Mouse (Mus musculus) embryo, embryonic 9.5 days (tissue): ENCODE data around the gene Trap1a.
"Not testable (repeated sequence)": the region's sequence is repeated elsewhere in the genome, so short reads cannot be mapped to it uniquely, and the experiment has no call there.

ENCODE experiments used
- DNase-seq: peaks from one replicate; pipeline ENCODE4 v3.0.0-alpha.2; 2017; ENCODE audit errors: extremely low spot score

Gene Trap1a

DNA sequence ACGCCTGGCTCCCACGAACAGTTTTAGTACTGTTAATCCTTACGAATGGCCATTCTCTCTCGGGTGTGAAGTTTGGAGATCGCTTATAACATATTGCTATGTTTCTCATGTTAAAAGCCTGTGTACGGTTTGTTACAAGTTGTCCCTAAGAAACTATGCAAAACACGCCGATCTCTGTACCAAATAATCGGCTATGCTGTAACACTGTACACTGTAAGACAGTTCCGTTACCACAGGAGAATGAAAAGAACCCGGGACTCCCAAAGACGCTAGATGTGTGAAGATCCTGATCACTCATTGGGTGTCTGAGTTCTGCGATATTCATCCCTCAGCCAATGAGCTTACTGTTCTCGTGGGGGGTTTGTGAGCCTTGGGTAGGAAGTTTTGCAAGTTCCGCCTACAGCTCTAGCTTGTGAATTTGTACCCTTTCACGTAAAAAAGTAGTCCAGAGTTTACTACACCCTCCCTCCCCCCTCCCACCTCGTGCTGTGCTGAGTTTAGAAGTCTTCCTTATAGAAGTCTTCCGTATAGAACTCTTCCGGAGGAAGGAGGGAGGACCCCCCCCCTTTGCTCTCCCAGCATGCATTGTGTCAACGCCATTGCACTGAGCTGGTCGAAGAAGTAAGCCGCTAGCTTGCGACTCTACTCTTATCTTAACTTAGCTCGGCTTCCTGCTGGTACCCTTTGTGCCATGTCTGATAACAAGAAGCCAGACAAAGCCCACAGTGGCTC, at the start of gene Trap1a:
TSS of gene Trap1a (plus strand) at position 421 of the 732 bp plus-strand sequence.
- no peak for DNase-seq

DNA sequence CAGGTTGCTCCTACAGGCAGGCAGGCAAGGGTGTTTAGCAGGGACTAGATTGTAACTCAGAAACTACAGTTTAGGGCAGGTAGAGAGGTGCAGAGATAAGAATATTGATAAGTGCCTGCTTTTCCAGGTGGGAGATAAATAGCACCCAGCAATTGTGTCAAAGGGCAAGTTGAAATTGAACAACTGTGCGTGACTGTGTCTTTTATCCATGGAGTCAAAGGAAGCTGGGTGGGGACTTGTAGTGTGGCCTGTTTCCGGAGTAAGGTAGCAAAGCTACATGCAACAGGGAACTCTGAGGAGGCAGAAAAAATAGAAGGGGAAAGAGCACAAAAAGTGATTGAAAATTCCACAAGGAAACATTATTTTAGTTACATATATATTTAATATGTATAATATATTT, 40.4 kb upstream of the Trap1a start:
- DNase-seq, result no peak

DNA sequence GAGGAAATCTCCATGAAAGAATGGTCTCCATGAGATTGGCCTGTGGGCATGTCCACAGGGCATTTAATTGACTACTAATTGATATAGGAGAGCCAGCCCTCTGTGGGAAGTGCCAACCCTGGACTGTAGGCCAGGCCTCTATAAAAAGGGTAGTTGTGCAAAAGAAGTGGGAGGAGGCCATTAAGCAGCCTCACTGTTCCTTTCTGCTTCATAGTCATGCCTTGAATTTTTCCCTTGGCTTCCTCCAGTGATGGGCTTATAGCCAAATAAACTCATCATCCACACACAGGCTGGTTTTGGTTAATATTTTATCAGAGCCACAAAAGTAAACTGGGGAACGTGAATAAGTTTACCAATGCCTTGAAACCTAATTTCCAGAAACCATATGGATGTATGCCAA, 38.2 kb upstream of the Trap1a start:
- no peak for DNase-seq

DNA sequence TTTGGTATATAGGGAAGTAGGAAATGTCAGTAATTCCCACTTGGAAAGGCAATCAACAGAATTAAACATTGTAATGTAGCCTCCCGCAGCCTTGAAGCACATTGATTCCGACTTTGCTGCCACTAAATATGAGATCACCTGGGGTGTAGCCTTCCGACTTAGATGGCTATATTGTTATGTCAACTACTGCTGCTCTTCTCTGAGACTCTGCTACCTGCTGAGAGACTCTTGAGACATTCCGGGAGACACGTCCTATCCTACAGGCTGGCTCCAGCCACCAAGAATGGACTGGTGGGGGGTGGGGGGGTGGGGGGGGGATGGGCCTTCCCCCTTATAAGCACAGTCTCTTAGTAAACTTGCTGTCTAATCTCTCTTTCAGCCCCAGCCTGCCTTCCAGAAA, 16.1 kb upstream of the Trap1a start:
- DNase-seq, result not testable (repeated sequence)

DNA sequence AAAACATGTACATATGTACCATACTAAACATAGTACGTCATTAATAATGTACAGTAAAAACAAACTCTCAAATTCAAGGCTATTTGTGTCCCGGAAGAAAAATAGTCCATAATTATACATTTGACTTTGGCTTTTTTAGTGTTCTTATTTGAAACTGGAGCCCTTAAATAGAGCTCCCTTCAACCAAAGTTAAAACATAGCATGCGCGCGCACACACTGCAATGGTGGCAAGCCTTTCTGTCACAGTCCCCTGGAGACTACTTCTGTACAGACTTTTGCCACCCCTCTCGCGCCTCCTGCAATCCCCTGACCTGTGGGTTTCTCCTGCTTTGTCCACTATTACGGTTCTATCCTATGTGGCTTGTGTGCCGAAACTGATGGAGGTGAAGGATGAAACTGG, 900 bp upstream of the Trap1a start:
- DNase-seq, result no peak

DNA sequence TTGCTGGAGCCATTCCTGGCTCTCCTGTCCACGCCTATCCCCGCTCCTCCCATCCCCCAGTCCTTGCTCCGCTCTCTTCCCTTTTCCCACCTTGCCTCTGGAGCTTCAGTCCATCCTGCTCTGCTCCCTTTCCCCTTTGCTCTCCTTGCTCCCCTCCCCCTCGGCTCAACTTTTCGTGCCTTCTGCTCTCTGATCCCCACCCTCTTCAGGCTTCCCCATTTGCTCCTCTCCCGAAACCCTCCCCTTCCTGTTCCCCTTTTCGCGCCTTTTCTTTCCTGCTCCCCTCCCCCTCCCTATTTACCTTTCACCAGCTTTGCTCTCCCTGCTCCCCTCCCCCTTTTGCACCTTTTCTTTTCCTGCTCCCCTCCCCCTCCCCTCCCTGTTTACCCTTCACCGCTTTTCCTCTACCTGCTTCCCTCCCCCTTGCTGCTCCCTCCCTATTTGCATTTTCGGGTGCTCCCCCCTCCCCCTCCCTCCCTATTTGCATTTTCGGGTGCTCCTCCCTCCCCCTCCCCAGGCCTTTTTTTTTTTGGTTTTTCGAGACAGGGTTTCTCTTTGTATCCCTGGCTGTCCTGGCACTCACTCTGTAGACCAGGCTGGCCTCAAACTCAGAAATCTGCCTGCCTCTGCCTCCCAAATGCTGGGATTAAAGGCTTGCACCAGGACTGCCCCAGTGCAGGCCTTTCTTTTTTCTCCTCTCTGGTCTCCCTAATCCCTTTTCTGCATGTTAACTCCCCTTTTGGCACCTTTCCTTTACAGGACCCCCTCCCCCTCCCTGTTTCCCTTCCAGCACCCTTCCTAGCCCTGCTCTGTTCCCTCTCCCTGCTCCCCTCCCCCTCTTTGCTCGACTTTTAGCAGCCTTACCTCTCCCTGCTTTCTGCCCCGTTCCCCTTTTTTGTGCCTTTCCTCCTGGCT, 1.3 kb downstream of the Trap1a start:
- DNase-seq, result no peak

DNA sequence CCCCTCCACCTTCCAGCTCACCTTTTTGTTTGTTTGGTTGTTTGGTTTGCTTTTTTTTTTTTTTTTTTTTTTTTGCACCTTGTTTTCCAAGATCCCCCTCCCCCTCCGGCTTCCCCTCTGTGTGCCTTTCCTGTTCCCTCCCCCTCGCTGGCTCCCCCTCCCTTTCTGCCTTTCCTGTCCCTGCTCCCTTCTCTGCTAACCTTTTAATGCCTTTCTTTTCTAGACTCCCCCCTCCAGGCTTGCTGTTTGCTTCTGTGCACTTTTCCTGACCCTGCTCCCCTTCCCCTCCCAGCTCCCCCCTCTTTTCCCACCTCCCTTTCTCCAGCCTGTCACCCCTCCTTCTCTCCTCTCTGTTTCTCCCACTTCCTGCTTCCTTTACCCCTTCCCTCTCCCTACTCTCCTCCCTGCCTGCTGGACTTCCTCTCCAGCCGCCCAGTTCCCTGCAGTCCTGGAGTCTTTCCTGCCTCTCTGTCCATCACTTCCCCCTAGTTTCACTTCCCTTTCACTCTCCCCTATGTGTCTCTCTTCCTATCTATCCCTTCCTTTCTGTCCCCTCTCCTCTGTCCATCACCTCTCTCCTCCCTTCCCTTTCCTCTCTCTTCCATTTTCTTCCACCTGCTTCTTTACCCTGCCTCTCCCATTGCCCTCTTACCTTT, 2.1 kb downstream of the Trap1a start:
- DNase-seq, result no peak

DNA sequence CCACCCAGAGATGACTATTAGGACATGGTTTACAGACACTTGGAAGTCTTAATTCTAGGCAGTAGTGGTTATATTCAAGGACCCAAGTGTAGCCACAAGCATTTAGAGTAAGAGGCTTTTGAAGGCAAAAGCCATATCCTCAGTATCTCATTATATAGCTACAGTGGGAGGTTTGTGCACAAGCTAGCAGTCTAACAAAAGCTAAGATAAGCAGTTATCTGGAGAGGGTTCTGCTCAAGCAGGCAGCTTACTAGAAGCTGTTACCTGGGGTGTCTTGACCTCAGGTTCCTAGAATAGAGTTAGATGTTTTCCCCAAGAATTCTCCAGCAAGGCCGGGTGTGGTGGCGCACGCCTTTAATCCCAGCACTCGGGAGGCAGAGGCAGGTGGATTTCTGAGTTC, 6.1 kb downstream of the Trap1a start:
- no peak for DNase-seq

DNA sequence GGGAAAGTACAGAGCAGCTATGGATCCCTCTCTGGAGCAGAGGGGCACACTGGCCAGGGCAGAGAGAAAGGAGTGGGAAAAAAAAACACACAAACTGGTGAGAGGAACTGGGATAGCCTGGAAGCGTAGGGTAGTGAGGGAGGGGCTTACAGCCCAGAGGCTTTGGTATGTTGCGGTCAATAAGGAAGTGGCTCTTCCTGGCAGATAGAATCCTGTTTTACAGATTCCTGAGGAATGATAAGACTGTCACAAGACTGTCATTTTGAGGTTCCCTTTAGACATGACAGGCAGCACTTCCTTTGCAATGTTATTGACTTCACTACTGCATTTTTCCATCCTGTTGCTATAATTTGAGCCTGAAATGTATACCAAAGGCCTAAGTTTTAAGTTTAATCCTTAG, 7.7 kb downstream of the Trap1a start:
- DNase-seq, result no peak

DNA sequence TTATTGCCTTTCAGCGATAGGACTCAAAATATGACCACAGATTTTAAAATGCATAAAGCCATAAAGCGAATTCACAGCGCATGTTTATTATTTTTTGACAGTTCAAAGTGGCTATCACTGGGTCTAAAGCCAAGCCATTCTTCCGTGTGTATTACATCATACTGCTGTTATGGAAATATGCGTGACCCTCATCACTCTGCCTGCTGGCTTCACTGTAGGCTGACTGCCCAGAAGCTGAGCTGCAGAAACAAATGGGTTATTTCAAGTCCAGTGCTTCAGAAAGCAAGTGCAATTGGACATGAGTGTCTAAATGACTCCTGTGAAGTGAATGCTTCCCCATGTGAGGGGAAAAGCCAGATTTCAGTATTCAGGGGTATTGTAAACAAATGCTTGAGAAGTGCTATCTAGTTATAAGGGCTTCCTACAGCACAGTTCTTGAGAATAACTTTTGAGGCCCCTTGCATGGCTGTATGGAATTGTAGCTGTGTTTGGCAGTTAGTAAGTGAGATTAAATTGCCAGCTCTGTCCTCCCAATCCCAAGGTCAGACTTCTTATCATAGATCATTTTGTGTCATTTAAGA, 18.8 kb downstream of the Trap1a start:
- no peak for DNase-seq

DNA sequence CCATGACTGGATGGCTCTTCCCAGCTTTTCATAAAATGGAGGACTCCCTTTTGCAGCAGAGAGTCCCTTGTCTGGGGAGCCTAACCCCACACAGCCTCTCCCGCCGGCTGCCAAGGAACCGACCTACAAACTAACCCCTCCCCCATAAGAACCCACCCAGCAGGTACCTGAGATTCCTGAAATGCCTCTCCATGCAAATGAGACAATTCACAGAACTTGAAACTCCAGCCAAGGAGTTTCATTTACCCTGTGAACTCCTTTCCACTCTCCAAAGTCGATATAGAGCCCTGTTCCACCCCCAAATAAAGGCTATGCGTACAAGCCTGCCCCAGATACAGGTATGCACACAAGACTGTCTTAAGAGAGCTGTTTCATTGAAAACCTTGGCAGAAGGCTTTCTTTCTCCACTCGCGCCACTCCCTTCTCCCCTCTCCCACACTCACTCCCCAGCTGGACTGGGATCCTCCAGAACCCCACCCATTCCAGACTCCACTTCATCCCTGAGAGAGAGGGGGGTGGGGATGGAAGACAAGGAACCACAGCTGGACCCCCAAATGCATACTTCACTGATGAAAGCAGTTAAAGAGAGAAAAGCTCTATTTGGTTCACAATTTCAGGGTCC, 24.3 kb downstream of the Trap1a start:
- DNase-seq, result no peak

DNA sequence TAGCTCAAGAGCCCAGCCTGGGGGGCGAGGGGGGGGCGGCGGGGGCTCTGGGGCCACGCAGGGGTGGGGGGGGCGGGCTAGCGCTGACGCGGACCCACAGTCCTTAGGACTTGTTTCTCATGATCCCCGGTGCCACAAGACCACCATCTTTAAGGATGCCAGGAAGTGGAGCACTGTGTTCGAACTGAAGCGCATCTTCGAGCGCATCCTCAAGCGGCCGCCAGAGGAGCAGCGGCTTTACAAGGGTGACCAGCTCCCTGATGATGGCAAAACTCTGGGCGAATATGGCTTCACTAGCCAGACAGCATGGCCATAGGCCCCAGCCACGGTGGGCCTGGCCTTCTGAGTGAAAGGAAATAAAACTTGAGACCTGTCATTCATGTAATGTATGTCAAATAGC, 24.9 kb downstream of the Trap1a start:
- DNase-seq, result no peak

DNA sequence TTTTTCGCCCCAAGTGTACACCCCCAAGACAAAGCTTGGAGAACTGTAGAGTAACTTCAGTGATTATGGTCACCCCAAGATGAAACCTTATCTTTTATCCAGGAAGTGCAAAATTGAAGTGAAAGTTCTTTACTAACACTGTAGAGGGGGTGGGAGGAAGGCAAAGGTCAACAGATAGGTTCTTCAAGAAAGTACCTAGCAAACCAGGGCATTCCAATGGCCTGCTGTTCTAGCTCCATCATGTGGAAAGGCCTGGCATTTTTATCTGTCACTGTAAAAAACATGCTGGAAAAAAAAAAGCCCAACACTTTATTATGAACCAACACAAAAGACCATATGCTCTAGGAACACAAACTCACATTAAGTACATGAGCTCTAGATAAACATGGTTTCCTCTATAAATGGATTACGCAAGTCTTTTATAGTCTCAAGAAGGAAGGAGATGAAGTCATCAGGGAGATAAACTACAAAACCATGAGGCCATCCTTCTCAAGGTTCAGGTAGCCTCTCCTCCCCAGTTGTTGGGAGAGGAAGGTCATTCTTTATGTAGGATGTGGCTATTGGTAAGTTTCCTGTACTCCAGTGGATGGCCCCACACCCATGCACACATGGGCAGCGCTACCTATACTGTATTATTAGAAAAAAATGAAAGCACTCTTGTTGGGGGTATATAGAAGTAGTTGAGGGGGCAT, 33.5 kb downstream of the Trap1a start:
- DNase-seq, result no peak

DNA sequence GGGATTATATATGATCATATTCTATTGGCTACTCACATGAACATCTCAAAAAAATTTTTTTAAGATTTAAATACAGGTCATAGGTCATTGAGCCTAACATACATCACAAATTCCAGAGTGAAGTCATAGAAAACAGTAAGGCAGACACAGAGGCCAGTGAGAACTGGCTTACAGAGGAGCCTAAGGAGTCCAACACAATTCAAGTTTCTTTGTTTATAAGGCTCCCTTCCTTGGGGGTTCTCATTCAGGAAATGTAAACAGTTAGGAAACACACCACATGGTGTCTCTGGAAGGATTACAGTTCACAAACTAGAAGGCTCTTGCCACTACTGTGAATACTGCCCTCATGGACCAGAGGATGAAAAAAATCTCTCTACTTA, 34.0 kb downstream of the Trap1a start:
- no peak for DNase-seq

DNA sequence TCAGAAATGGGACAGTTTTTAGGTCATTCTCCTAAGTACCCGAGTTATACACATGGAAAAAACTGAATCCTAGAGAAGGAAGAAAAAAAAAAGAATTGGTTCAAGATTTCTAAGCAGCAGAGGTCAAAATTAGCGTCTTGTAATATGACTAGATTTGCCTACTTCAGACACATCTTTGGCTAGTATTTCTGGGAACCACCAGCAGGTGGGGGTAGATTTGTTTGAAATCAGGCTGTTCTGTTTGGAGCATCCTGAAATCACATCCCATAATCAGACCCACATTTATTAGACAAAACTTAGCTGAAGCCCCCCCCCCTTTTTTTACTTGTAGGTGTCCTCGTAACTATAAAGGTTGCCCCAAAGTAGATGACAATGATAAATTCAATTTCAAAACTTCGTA, 35.6 kb downstream of the Trap1a start:
- DNase-seq, result no peak

DNA sequence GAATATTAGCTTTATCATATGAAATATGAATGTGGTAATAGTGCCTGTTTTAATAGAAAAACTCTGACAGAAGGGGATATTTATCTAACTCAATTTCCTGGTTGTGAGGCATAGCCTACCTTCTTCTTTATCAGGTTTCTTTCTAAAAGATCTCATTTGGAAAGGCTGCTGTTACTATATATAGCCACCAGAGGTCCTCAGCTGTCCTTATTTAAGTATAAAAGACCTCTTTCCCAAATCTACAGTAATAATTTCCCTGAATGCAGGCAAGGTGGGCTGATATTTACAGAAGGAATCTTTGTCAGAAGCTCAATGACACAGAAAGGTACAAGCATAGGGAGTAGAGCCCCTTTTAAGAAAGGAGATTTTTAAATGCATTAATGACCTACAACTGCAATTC, 39.2 kb downstream of the Trap1a start:
- no peak for DNase-seq
